In genomic region chr3:88713709-88714108, GRCm38 (mm10) we compare ENCODE assay signal across 24 mouse cellular contexts.
"Had no signal": no experiment of that assay in that cellular context is flagged by ENCODE, and none has a peak within 500 bp of the region (broad histone marks: within the 10 kb centered on the region; RNA-seq: fewer than 3 reads in every experiment).

No protein-coding gene starts in this region.

- H3K4me2 ChIP-seq: heart, embryonic 12.5 days; hindbrain, embryonic 13.5 days; hindbrain, embryonic 15.5 days; limb, embryonic 13.5 days; limb, embryonic 15.5 days; liver, embryonic 12.5 days had no signal

- H3K27ac ChIP-seq: gastrocnemius, adult 2 months; hindbrain, embryonic 13.5 days; hindbrain, embryonic 15.5 days; hindbrain, postnatal 0 days; limb, embryonic 13.5 days; limb, embryonic 15.5 days; liver, embryonic 12.5 days; liver, embryonic 14.5 days had no signal

- DNase-seq: gastrocnemius, adult 2 months; gastrocnemius, postnatal 10 days; gastrocnemius, postnatal 25 days; heart, adult 18-20 months; heart, postnatal 10 days; heart, postnatal 4 days; kidney, adult 11 months; kidney, adult 2 months; kidney, adult 9 months; kidney, postnatal 10 days; kidney, postnatal 25 days; kidney, postnatal 4 days; layer of hippocampus, adult 9-11 months; layer of hippocampus, postnatal 36 days; left cerebral cortex, postnatal 4 days had no signal

- H3K9me3 ChIP-seq: heart, embryonic 12.5 days; hindbrain, embryonic 13.5 days; hindbrain, embryonic 15.5 days; limb, embryonic 13.5 days; limb, embryonic 15.5 days; liver, embryonic 12.5 days had no signal

- H3K27me3 ChIP-seq: heart, embryonic 12.5 days; hindbrain, embryonic 13.5 days; hindbrain, embryonic 15.5 days; limb, embryonic 13.5 days; limb, embryonic 15.5 days; liver, embryonic 12.5 days had no signal

- ATAC-seq: hindbrain, postnatal 0 days; intestine, embryonic 16.5 days; liver, embryonic 12.5 days had no signal

- H3K9ac ChIP-seq: heart, embryonic 12.5 days; hindbrain, embryonic 13.5 days; hindbrain, embryonic 15.5 days; limb, embryonic 13.5 days; limb, embryonic 15.5 days; liver, embryonic 12.5 days; liver, embryonic 14.5 days had no signal

- H3K4me3 ChIP-seq: gastrocnemius, adult 2 months; heart, embryonic 12.5 days; hindbrain, embryonic 13.5 days; hindbrain, embryonic 15.5 days; limb, embryonic 13.5 days; limb, embryonic 15.5 days; liver, embryonic 12.5 days had no signal
